Mouse (Mus musculus) cortical plate, adult 2 months (tissue): Measurements from ENCODE around the gene Gm10401.

Experiments
- CTCF ChIP-seq: fragments of 200-500 bp; IDR thresholded peaks from 2 replicates; pipeline ENCODE4 v1.5.1; 2011; ENCODE audit warnings: mild to moderate bottlenecking, control low read depth, low read length; ENCODE audit not compliant: insufficient read depth; ENCODE audit errors: extremely low read depth
- POLR2A ChIP-seq: fragments of 200-500 bp; IDR thresholded peaks from 2 replicates; pipeline ENCODE4 v1.6.1; 2011; ENCODE audit warnings: mild to moderate bottlenecking, low read length, control low read depth; ENCODE audit not compliant: insufficient read depth; ENCODE audit errors: extremely low read depth

- TF ChIP-seq POLR2A: no peak
- TF ChIP-seq CTCF: no peak
Measured at GRCm38 (mm10) chr5:115083492-115083891, 14.6 kb downstream of the Gm10401 start.
